Mouse (Mus musculus) hindbrain, embryonic 12.5 days (tissue): ENCODE results near the gene Faap100. TPM values are rescaled to one million over a fixed set of nuclear protein-coding genes. Genes with fewer than 3 reads are reported as not detected.
"Not testable (repeated sequence)": the region's sequence is repeated elsewhere in the genome, so short reads cannot be mapped to it uniquely, and the experiment has no call there.

Experiments used
- ATAC-seq: fragments of 200-750 bp; cut with Nextera tagmentation; 2 replicates; pipeline ENCODE4 v1.8.0; 2017; ENCODE audit warnings: moderate TSS enrichment; ENCODE audit not compliant: low FRiP score
- H3K27ac ChIP-seq: fragments of 300-500 bp; sonication (generic); 2 replicates; pipeline ENCODE4 v1.5.1; 2016; ENCODE audit warnings: mild to moderate bottlenecking
- H3K27me3 ChIP-seq: fragments of 300-500 bp; sonication (generic); 2 replicates; pipeline ENCODE4 v1.6.1; 2016; ENCODE audit warnings: mild to moderate bottlenecking
- H3K36me3 ChIP-seq: fragments of 300-500 bp; sonication (generic); 2 replicates; pipeline ENCODE4 v1.6.1; 2016; ENCODE audit warnings: mild to moderate bottlenecking
- H3K4me1 ChIP-seq: fragments of 300-500 bp; sonication (generic); 2 replicates; pipeline ENCODE4 v1.6.1; 2016
- H3K4me2 ChIP-seq: fragments of 300-500 bp; sonication (generic); replicated peaks from 2 replicates; pipeline ENCODE4 v1.6.1; 2016; ENCODE audit warnings: mild to moderate bottlenecking
- H3K4me3 ChIP-seq: fragments of 300-500 bp; sonication (generic); 2 replicates; pipeline ENCODE4 v1.5.1; 2016; ENCODE audit warnings: mild to moderate bottlenecking
- H3K9ac ChIP-seq: fragments of 300-500 bp; sonication (generic); 2 replicates; pipeline ENCODE4 v1.6.1; 2016; ENCODE audit warnings: mild to moderate bottlenecking, moderate library complexity
- H3K9me3 ChIP-seq: fragments of 300-500 bp; sonication (generic); replicated peaks from 2 replicates; pipeline ENCODE4 v1.6.1; 2016; ENCODE audit warnings: mild to moderate bottlenecking
- WGBS: fragments of 180-500 bp; shearing (Covaris S2); methylation state at CpG from one replicate; pipeline ENCODE4 v1.1.7; 2016; 5-methylcytosine and 5-hydroxymethylcytosine counted together
- polyA plus RNA-seq: library from polyadenylated mRNA; unstranded; fragments of >200 nt; fragmentation: Nextera tagmentation; extraction: Ambion mirVana; gene quantifications from 2 replicates; pipeline ENCODE4 v1.2.1, GENCODE M21; 2016

Gene Faap100
- polyA plus RNA-seq, 1 experiment from 2014 or later, result 59.1 TPM

GRCm38 (mm10) chr11:120354304-120355276 lies 24.0 kb downstream of the Faap100 start:
- Histone ChIP-seq H3K36me3 (no peaks in the 10 kb centered on the region), H3K9me3 (no peaks in the 10 kb centered on the region), H3K4me1 (peaks cover 66% of the 10 kb centered on the region), H3K9ac (no peak overlapping the region), H3K4me3 (no peak overlapping the region), H3K4me2 (no peak overlapping the region), H3K27ac (no peak overlapping the region), H3K27me3 (no peaks in the 10 kb centered on the region)
- WGBS, result 91% methylated on average over 17 of the region's 17 CpGs
- ATAC-seq, result no peak

GRCm38 (mm10) chr11:120353500-120354303 lies 24.9 kb downstream of the Faap100 start:
- H3K4me2 ChIP-seq, result peak overlapping the region; percentile 2; the same call in 1 of the 2 replicates
- peak overlapping the region; percentile 100 for H3K27ac ChIP-seq
- no peaks in the 10 kb centered on the region for H3K9me3 ChIP-seq
- H3K9ac ChIP-seq, result no peak overlapping the region
- H3K4me3 ChIP-seq, result no peak overlapping the region
- no peaks in the 10 kb centered on the region for H3K27me3 ChIP-seq
- H3K4me1 ChIP-seq, result peaks cover 64% of the 10 kb centered on the region
- no peak for ATAC-seq
- no peaks in the 10 kb centered on the region for H3K36me3 ChIP-seq
- WGBS, result 24% methylated on average over 26 of the region's 26 CpGs

GRCm38 (mm10) chr11:120352571-120353290 lies 25.8 kb downstream of the Faap100 start:
- H3K4me1 ChIP-seq, result peaks cover 54% of the 10 kb centered on the region
- H3K27ac ChIP-seq, result peak overlapping the region; percentile 100
- ATAC-seq, result no peak
- H3K27me3 ChIP-seq, result no peaks in the 10 kb centered on the region
- 59% methylated on average over 13 of the region's 13 CpGs for WGBS
- no peak overlapping the region for H3K4me2 ChIP-seq
- H3K9ac ChIP-seq, result peak overlapping the region; percentile 50
- no peaks in the 10 kb centered on the region for H3K9me3 ChIP-seq
- H3K36me3 ChIP-seq, result no peaks in the 10 kb centered on the region
- H3K4me3 ChIP-seq, result no peak overlapping the region

GRCm38 (mm10) chr11:120352093-120352350 lies 26.5 kb downstream of the Faap100 start:
- not testable (repeated sequence) for H3K4me2 ChIP-seq, H3K36me3 ChIP-seq, H3K9ac ChIP-seq, H3K9me3 ChIP-seq, H3K27me3 ChIP-seq, ATAC-seq, H3K4me3 ChIP-seq
- H3K27ac ChIP-seq, result peak overlapping the region; percentile 100
- H3K4me1 ChIP-seq, result peaks cover 48% of the 10 kb centered on the region
- WGBS, result 86% methylated on average over 5 of the region's 5 CpGs

- no peaks in the 10 kb centered on the region for H3K9me3 ChIP-seq
- H3K27ac ChIP-seq, result peak overlapping the region; percentile 100
- WGBS, result 85% methylated on average over 10 of the region's 10 CpGs
- H3K9ac ChIP-seq, result no peak overlapping the region
- H3K4me1 ChIP-seq, result peaks cover 48% of the 10 kb centered on the region
- no peaks in the 10 kb centered on the region for H3K27me3 ChIP-seq
- no peak for ATAC-seq
- H3K4me2 ChIP-seq, result no peak overlapping the region
- H3K4me3 ChIP-seq, result no peak overlapping the region
- peaks cover 6% of the 10 kb centered on the region for H3K36me3 ChIP-seq
Measured at GRCm38 (mm10) chr11:120351250-120352092, 27.1 kb downstream of the Faap100 start.

- peaks cover 8% of the 10 kb centered on the region for H3K36me3 ChIP-seq
Measured at GRCm38 (mm10) chr11:120350711-120351110, 27.9 kb downstream of the Faap100 start.

GRCm38 (mm10) chr11:120349986-120350702 lies 28.4 kb downstream of the Faap100 start:
- Histone ChIP-seq H3K4me1 (peaks cover 54% of the 10 kb centered on the region), H3K9me3 (no peaks in the 10 kb centered on the region), H3K27ac (peak overlapping the region; percentile 100), H3K27me3 (no peaks in the 10 kb centered on the region), H3K4me3 (peak overlapping the region; percentile 100), H3K4me2 (peak overlapping the region; percentile 92), H3K9ac (peak overlapping the region; percentile 100), H3K36me3 (peaks cover 12% of the 10 kb centered on the region)
- under 1% methylated on average over 62 of the region's 68 CpGs for WGBS
- peak; percentile 67 for ATAC-seq

More at GRCm38 (mm10) chr11:120350711-120351110, 27.9 kb downstream of the Faap100 start:
- peak overlapping the region; percentile 100 for H3K9ac ChIP-seq
- no peaks in the 10 kb centered on the region for H3K9me3 ChIP-seq
- H3K27me3 ChIP-seq, result no peaks in the 10 kb centered on the region
- peak overlapping the region; percentile 100 for H3K27ac ChIP-seq
- peak overlapping the region; percentile 92 for H3K4me2 ChIP-seq
- 22% methylated on average over 11 of the region's 11 CpGs for WGBS
- peak overlapping the region; percentile 100 for H3K4me3 ChIP-seq
- no peak for ATAC-seq
- H3K4me1 ChIP-seq, result peaks cover 50% of the 10 kb centered on the region

GRCm38 (mm10) chr11:120349371-120349985 lies 29.1 kb downstream of the Faap100 start:
- Histone ChIP-seq H3K27ac (peak overlapping the region; percentile 100), H3K36me3 (peaks cover 18% of the 10 kb centered on the region), H3K4me3 (peak overlapping the region; percentile 100), H3K4me1 (peaks cover 56% of the 10 kb centered on the region), H3K9ac (peak overlapping the region; percentile 100), H3K27me3 (no peaks in the 10 kb centered on the region), H3K4me2 (peak overlapping the region; percentile 92), H3K9me3 (no peaks in the 10 kb centered on the region)
- WGBS, result 2% methylated on average over 16 of the region's 16 CpGs
- peak; percentile 8; the same call in 1 of the 2 replicates for ATAC-seq

- peaks cover 54% of the 10 kb centered on the region for H3K4me1 ChIP-seq
- under 1% methylated on average over 53 of the region's 53 CpGs for WGBS
Measured at GRCm38 (mm10) chr11:120348684-120349370, 29.7 kb downstream of the Faap100 start.

More at GRCm38 (mm10) chr11:120348684-120349370, 29.7 kb downstream of the Faap100 start:
- H3K27me3 ChIP-seq, result no peaks in the 10 kb centered on the region
- H3K27ac ChIP-seq, result peak overlapping the region; percentile 100
- peaks cover 18% of the 10 kb centered on the region for H3K36me3 ChIP-seq
- H3K4me3 ChIP-seq, result peak overlapping the region; percentile 100
- H3K9ac ChIP-seq, result peak overlapping the region; percentile 100
- H3K4me2 ChIP-seq, result peak overlapping the region; percentile 92
- ATAC-seq, result peak; percentile 46
- no peaks in the 10 kb centered on the region for H3K9me3 ChIP-seq
